Mouse (Mus musculus) cerebellum, adult 2 months (tissue): ENCODE results near the gene Reep3. TPM values are rescaled to one million over a fixed set of nuclear protein-coding genes. Genes with fewer than 3 reads are reported as not detected.
A peak's percentile ranks its signal among the peaks of the same experiment; 100 is the strongest.

ENCODE experiments used
- DNase-seq, 2 experiments: peaks; one replicate each; pipeline ENCODE4 v3.0.0; 2021
- H3K27ac ChIP-seq: fragments of 200-500 bp; 2 replicates; pipeline ENCODE4 v1.5.1; 2012; ENCODE audit warnings: low read length, control low read depth, inconsistent platforms; ENCODE audit not compliant: insufficient read depth
- H3K27me3 ChIP-seq: fragments of 200-500 bp; 2 replicates; pipeline ENCODE4 v1.6.1; 2012; ENCODE audit warnings: inconsistent platforms, mild to moderate bottlenecking, low read length, moderate library complexity; ENCODE audit not compliant: control insufficient read depth, insufficient read depth
- H3K4me1 ChIP-seq: fragments of 200-500 bp; 2 replicates; pipeline ENCODE4 v1.6.1; 2011; ENCODE audit warnings: low read length; ENCODE audit not compliant: control insufficient read depth, insufficient read depth
- H3K4me3 ChIP-seq: fragments of 200-500 bp; replicated peaks from 2 replicates; pipeline ENCODE3; 2011; ENCODE audit warnings: mild to moderate bottlenecking, low read depth, low read length, control low read depth; ENCODE audit not compliant: insufficient read depth
- CTCF ChIP-seq: fragments of 200-500 bp; IDR thresholded peaks from 2 replicates; pipeline ENCODE4 v1.5.1; 2011; ENCODE audit warnings: low read depth, mild to moderate bottlenecking, control low read depth, low read length, moderate library complexity, borderline replicate concordance; ENCODE audit not compliant: insufficient read depth
- POLR2A ChIP-seq: fragments of 200-500 bp; IDR thresholded peaks from 2 replicates; pipeline ENCODE4 v1.6.1; 2011; ENCODE audit warnings: low read length, control low read depth, borderline replicate concordance; ENCODE audit not compliant: insufficient read depth
- WGBS: fragments of 180-500 bp; shearing (Covaris S2); methylation state at CpG from one replicate; pipeline ENCODE4 v1.1.7; 2018; 5-methylcytosine and 5-hydroxymethylcytosine counted together
- polyA plus RNA-seq: library from polyadenylated mRNA; depleted of rRNA; stranded (reverse); fragments of >200 nt; gene quantifications from 2 replicates; pipeline ENCODE4 v1.2.3, GENCODE M21; 2012

Reep3 gene
- polyA plus RNA-seq, 1 experiment = 44.0 TPM

- peak; percentile 55 to 60 for DNase-seq
- Histone ChIP-seq H3K4me3 (no peak overlapping the region), H3K27ac (peak overlapping the region; percentile 31; the same call in 1 of the 2 replicates), H3K27me3 (no peaks in the 10 kb centered on the region), H3K4me1 (peaks cover 55% of the 10 kb centered on the region)
- 11% methylated on average over 9 of the region's 9 CpGs for whole genome bisulfite sequencing
- TF ChIP-seq POLR2A (no peak), CTCF (no peak)
Observed at GRCm38 (mm10) chr10:67107017-67107761, 10.4 kb upstream of the Reep3 start.

GRCm38 (mm10) chr10:67106400-67106799, 9.7 kb upstream of the Reep3 start:
- no peak for TF ChIP-seq CTCF
- TF ChIP-seq POLR2A = no peak
- peaks cover 58% of the 10 kb centered on the region for H3K4me1 ChIP-seq
- 15% methylated on average over 6 of the region's 6 CpGs for WGBS
- DNase-seq = peak in 1 of 2 experiments; percentile 27
- H3K4me3 ChIP-seq = no peak overlapping the region
- no peak overlapping the region; the same call in 1 of the 2 replicates for H3K27ac ChIP-seq
- no peaks in the 10 kb centered on the region for H3K27me3 ChIP-seq

DNA sequence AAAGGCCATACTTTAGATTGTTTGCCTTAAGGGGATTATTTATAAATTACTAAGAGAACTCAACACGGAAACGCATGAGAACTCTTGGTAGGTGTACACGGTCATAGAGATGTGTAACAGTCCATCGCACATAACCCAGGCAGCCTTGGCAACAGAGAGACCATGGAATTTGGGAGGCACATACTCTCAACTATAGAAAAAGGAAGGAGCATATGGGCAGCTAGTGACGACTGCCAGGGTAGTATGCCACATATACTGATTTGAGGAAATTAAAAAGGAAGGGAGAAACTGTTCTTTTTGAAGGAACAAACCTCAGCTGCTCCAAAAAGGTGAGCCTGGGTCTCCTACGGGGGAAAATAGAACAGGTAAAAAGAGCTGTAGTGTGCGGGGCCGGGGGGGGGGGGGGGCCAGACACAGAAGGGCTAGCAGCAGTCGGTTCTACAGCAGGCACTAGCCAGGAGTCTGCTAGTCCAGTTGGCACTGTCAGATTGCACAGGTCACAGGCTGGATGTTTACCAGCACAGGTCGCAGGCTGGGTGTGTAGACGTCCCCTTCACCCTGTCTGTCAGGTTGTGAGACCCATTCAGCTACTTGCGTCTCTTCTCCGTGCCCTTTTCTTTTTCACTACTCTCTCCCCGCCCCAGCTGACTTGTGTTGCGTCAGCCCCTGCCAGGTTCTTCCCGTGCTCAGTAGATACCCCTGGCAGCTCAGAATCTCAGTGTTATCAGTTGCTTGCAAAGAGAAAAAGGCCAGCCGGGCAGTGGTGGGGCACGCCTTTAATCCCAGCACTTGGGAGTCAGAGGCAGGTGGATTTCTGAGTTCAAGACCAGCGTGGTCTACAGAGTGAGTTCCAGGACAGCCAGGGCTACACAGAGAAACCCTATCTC, 8.8 kb upstream of the Reep3 start:
- Histone ChIP-seq H3K27me3 (no peaks in the 10 kb centered on the region), H3K4me1 (peaks cover 57% of the 10 kb centered on the region), H3K4me3 (peak overlapping the region; percentile 20), H3K27ac (peak overlapping the region; percentile 23)
- DNase-seq = peak; percentile 81 to 86
- 12% methylated on average over 19 of the region's 19 CpGs for WGBS
- TF ChIP-seq POLR2A = no peak
- TF ChIP-seq CTCF = no peak

- Histone ChIP-seq H3K27me3 (no peaks in the 10 kb centered on the region), H3K4me1 (peaks cover 55% of the 10 kb centered on the region), H3K27ac (no peak overlapping the region), H3K4me3 (no peak overlapping the region)
- no peak for TF ChIP-seq POLR2A
- TF ChIP-seq CTCF = no peak
- DNase-seq = peak in 1 of 2 experiments; percentile 34
- WGBS = 10% methylated on average over 9 of the region's 9 CpGs
Observed at GRCm38 (mm10) chr10:67104543-67104942, 7.8 kb upstream of the Reep3 start.

GRCm38 (mm10) chr10:67100831-67101251, 4.1 kb upstream of the Reep3 start:
- peak; percentile 74 to 82 for DNase-seq
- no peaks in the 10 kb centered on the region for H3K27me3 ChIP-seq
- TF ChIP-seq CTCF = no peak
- no peak for TF ChIP-seq POLR2A
- H3K4me3 ChIP-seq = peak overlapping the region; percentile 47
- WGBS = 16% methylated on average over 9 of the region's 9 CpGs
- H3K27ac ChIP-seq = peak overlapping the region; percentile 79
- peaks cover 36% of the 10 kb centered on the region for H3K4me1 ChIP-seq

GRCm38 (mm10) chr10:67100011-67100661, 3.4 kb upstream of the Reep3 start:
- TF ChIP-seq POLR2A (no peak), CTCF (no peak)
- WGBS = 11% methylated on average over 7 of the region's 7 CpGs
- Histone ChIP-seq H3K27me3 (no peaks in the 10 kb centered on the region), H3K4me1 (peaks cover 33% of the 10 kb centered on the region), H3K4me3 (peak overlapping the region; percentile 58), H3K27ac (0 out of 2 replicates have a peak overlapping the region, but pooled peaks have one; percentile 26)
- DNase-seq = peak in 1 of 2 experiments; percentile 46
